Mouse (Mus musculus) olfactory bulb, adult 2 months (tissue): ENCODE data around the gene Pofut1. TPM values are rescaled to one million over a fixed set of nuclear protein-coding genes. Genes with fewer than 3 reads are reported as not detected.

Experiments
- H3K27ac ChIP-seq: fragments of 200-500 bp; 2 replicates; pipeline ENCODE4 v1.5.1; 2012; ENCODE audit warnings: low read depth, low read length; ENCODE audit not compliant: insufficient read depth
- H3K4me1 ChIP-seq: fragments of 200-500 bp; 2 replicates; pipeline ENCODE4 v1.6.1; 2012; ENCODE audit warnings: low read length; ENCODE audit not compliant: control insufficient read depth, insufficient read depth
- H3K4me3 ChIP-seq: fragments of 200-500 bp; 2 replicates; pipeline ENCODE4 v1.5.1; 2012; ENCODE audit warnings: mild to moderate bottlenecking, low read depth, low read length, moderate library complexity; ENCODE audit not compliant: insufficient read depth
- CTCF ChIP-seq: fragments of 200-500 bp; IDR thresholded peaks from 2 replicates; pipeline ENCODE4 v1.5.1; 2012; ENCODE audit warnings: low read depth, mild to moderate bottlenecking, low read length, moderate library complexity; ENCODE audit not compliant: insufficient read depth
- POLR2A ChIP-seq: fragments of 200-500 bp; IDR thresholded peaks from 2 replicates; pipeline ENCODE4 v1.6.1; 2012; ENCODE audit warnings: mild to moderate bottlenecking, low read depth, low read length, moderate library complexity; ENCODE audit not compliant: insufficient read depth
- WGBS: fragments of 180-500 bp; shearing (Covaris S2); methylation state at CpG from one replicate; pipeline ENCODE4 v1.1.7; 2018; 5-methylcytosine and 5-hydroxymethylcytosine counted together
- polyA plus RNA-seq: library from polyadenylated mRNA; stranded (reverse); fragments of >200 nt; gene quantifications from 2 replicates; pipeline ENCODE4 v1.2.4, GENCODE M21; 2012; ENCODE audit warnings: low replicate concordance; ENCODE audit not compliant: missing spikeins, insufficient read depth, insufficient read length

Gene Pofut1
- polyA plus RNA-seq: not detected in 2 replicates

DNA sequence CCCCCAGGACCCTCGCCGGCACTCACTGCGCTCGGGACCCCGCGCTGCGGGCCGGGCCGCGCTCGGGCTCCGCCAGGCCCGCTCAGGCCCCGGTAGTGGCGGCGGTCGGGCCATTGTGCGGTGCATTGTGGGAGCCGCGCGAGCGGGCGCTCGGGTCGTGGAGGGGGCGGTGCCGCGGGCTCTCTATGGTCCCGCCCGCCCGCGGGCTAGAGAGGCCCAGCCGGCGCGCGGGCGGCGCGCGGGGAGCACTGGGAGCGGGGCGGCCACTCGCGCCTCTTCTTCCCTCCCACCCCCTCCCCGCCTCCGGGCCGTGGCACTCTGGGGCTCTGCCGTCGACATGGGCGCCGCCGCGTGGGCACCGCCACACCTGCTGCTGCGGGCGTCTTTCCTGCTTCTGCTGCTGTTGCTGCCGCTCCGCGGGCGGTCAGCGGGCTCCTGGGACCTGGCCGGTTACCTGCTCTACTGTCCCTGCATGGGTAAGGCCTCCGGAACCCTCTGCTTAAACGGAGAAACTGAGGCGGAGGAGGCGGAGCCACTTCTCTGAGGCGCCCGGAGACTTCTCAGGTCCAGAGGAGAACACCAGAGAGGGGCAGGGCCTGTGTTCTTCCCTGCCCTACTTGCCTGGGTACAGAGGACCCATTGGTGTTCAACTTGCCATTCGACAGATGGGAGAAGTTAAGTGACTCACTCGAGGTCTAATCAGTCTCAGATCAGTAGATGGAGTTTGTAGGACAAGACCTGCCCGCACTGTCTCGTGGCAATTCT lies at the start of gene Pofut1, which contains the start of gene Plagl2:
TSS of gene Pofut1 (plus strand) at position 284 of the 765 bp plus-strand sequence.
TSS of gene Plagl2 (minus strand) at position 177 of the 765 bp plus-strand sequence.
- under 1% methylated on average over 68 of the region's 72 CpGs for WGBS
- H3K27ac ChIP-seq: peak within 1 kb of the TSS; percentile 65; the same call in 1 of the 2 replicates
- H3K4me1 ChIP-seq: peaks cover 8% of the 10 kb centered on the region
- H3K4me3 ChIP-seq: peak within 1 kb of the TSS; percentile 92
- peak; percentile 53; the same call in 1 of the 2 replicates for TF ChIP-seq POLR2A
- no peak for TF ChIP-seq CTCF

DNA sequence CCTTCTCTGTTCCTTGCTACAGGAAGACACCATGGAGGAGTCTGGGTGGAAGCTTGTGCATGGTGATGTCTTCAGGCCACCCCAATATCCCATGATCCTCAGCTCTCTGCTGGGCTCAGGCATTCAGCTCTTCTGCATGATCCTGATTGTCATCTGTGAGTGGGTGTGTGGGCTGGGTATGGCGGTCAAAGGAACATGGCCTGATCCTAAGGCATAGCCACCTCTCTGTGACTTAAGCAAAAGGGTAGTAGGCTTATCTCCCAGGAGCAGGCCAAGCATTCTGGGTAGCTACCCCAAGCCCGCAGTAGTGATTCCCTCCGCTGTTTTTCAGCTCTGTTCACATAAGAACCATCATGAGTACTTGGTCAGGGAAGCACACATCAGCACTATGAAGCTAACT lies 47.1 kb upstream of the Pofut1 start:
- no peak overlapping the region for H3K4me3 ChIP-seq
- H3K4me1 ChIP-seq: no peaks in the 10 kb centered on the region
- TF ChIP-seq CTCF (no peak), POLR2A (no peak)
- 99% methylated on average over 3 of the region's 3 CpGs for WGBS
- H3K27ac ChIP-seq: no peak overlapping the region

DNA sequence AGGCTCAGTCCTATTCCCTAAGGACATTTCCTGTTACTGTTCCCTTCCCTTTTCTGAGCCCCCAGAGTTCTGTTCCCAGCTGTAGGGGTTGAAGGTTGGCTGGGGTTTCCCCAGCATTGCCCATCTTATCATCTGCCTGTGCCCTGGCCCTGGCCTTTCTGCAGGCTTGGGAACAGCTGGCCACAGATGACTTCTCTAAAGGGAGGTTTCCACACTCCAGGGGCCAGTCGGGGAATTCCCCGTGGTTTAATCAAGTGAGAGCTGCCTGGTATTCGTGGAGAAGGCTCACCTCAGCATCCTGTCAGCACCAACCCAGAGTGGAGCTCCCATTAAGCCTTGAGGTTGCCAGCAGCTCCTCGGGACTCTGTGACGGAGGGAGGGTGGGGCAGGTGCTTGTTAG lies 42.8 kb upstream of the Pofut1 start:
- no peak for TF ChIP-seq POLR2A
- no peak for TF ChIP-seq CTCF
- 85% methylated on average over 5 of the region's 5 CpGs for WGBS
- H3K27ac ChIP-seq: no peak overlapping the region

DNA sequence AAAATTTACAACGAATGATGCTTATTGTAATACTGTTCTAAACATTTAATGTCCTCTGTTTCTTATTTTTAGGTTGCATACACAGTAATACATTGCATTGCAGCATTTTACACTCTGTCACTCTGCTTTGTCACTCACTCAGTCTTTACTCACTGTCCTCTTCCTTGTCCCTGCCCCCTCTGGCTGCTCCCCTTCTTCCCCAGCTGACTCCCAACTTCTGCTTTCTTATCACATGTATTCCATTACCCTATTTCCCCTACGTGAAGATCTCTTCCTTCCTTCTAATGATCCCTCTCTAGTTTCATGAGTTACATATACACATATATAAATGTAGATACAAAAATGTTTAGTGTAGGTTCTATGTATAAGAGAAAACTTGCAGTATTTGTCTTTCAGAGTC lies 42.2 kb upstream of the Pofut1 start:
- 91% methylated on average over 2 of the region's 2 CpGs for WGBS
- no peak for TF ChIP-seq POLR2A
- no peak for TF ChIP-seq CTCF
- no peaks in the 10 kb centered on the region for H3K4me1 ChIP-seq
- no peak overlapping the region for H3K4me3 ChIP-seq
- H3K27ac ChIP-seq: no peak overlapping the region

More for the DNA sequence above, 42.8 kb upstream of the Pofut1 start:
- no peaks in the 10 kb centered on the region for H3K4me1 ChIP-seq
- no peak overlapping the region for H3K4me3 ChIP-seq

DNA sequence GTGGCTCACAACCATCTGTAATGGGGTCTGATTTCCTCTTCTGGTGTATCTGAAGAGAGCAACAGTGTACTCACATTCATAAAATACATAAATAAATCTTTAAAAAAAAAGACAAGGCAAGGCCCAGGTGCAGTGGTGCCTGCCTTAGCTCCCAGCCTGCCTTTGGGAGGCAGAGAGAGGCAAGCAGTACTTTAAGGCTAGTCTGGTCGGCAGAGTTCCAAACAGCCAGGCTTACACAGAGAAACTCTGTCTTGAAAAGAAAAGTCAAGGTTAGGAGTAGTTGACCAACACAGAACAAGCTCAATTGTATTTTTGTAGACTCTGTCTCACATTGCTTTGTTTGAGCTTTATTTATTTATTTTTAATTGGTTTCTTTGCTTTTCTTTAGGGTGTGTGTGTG lies 38.6 kb upstream of the Pofut1 start:
- Histone ChIP-seq H3K4me3 (no peak overlapping the region), H3K4me1 (no peaks in the 10 kb centered on the region), H3K27ac (no peak overlapping the region)
- TF ChIP-seq POLR2A (no peak), CTCF (no peak)
- WGBS: 64% methylated on average over 1 of the region's 1 CpGs

DNA sequence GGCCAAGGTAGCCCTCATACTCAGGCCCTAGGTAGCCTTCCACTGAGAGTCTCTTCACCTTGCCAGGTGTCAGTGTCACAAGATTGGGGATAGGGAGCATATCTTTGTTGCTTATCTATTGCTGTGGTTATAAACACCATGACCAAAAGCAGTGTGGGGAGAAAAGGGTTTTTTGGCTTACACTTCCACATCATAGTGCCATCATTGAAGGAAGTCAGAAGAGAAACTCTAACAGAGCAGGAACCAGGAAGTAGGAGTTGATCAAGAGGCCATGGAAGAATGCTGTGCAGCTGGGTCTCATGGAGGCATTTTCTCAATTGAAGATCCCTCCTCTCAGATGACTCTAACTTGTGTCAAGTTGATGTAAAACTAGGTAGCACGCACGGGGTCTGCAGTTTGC lies 33.2 kb upstream of the Pofut1 start:
- H3K4me3 ChIP-seq: no peak overlapping the region
- TF ChIP-seq CTCF: no peak
- no peak for TF ChIP-seq POLR2A
- no peak overlapping the region for H3K27ac ChIP-seq
- 98% methylated on average over 2 of the region's 2 CpGs for WGBS
- H3K4me1 ChIP-seq: no peaks in the 10 kb centered on the region

DNA sequence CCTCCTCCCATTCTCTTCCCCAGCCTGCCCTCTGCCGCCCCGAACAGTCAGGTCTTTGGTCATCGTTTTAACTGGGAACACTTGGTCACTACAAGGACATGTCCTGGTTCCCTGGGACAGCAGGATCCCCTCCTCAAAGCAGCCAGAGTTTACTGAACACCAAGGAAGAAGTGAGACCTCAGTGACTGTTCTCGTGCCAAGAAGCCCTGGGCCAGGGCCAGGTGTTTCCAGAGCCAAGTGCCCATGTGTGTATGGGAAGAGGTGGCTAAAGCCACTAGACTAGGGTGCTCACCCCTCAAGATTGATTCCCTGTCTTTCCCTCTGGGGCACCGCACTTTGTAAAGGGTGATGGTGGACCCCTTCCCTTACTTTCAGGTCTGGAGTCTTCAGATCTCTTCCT lies 32.0 kb upstream of the Pofut1 start:
- TF ChIP-seq CTCF: no peak
- TF ChIP-seq POLR2A: no peak
- Histone ChIP-seq H3K4me3 (no peak overlapping the region), H3K4me1 (no peaks in the 10 kb centered on the region), H3K27ac (no peak overlapping the region)
- 84% methylated on average over 5 of the region's 5 CpGs for WGBS

DNA sequence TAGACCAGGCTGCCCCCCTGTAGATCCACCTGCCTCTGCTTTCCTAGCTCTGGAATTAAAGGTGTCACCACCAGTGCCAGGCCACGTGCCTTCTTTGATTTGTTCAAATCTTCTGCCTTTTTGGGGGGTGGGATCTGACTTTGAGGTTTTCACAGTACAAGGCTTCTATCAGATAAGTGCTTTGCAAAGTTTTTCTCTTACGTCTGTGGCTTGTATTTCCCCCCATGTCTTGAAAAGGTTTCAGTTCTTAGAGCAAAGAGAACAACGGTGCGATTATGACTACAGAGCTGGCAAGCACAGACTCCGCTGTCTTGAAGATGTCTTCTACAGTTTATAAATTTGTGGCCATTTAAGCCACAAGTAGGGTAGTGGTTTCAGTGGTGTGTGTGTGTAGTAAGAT lies 29.9 kb upstream of the Pofut1 start:
- Histone ChIP-seq H3K4me1 (no peaks in the 10 kb centered on the region), H3K4me3 (no peak overlapping the region), H3K27ac (no peak overlapping the region)
- 93% methylated on average over 5 of the region's 5 CpGs for WGBS
- TF ChIP-seq POLR2A: no peak

DNA sequence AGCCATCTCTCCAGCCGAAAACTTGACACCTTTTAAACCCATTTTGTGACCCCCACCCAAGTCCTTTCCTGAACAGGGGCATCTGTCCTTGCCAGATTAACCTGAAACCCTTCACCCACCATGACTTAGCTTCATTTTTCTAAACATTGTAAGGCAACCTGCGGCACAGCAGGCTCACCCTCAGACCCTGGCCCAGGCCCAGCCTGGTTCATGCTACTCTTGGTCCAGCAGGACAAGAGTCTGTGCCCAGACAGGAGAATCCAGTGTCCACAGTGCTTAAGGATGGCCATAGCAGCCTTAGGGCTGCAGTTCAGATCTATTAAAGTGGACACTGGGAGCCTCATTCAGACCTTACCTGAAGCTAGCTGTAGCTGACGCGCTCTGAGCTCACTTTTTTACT lies 28.0 kb upstream of the Pofut1 start:
- Histone ChIP-seq H3K4me3 (no peak overlapping the region), H3K4me1 (no peaks in the 10 kb centered on the region), H3K27ac (no peak overlapping the region)
- WGBS: 90% methylated on average over 4 of the region's 4 CpGs
- TF ChIP-seq CTCF: no peak
- TF ChIP-seq POLR2A: no peak

DNA sequence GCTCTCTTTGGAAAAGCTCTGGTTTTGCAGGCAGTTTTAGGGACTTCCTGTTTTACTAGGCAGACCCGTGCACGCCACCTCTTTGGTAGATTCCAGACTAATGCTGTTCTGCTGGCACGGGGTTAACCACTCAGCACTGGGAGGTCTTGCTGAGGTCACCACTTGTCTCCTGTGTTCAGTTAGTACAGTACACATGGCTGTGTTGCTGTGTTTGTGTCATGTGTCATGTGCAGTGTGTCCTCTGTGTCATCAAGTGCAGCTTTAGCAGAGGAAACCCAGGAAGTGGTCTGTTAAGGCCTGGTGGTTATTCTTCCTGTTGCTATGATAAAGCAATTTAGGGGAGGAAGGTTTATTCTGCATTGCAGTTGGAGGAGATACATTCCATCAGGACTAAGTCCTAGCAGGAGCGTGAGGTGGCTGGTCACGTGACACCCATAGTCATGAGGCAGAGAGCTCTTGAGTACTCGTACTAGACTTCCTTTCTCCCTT lies 26.5 kb upstream of the Pofut1 start:
- H3K27ac ChIP-seq: no peak overlapping the region
- WGBS: 84% methylated on average over 6 of the region's 6 CpGs
- TF ChIP-seq CTCF (no peak), POLR2A (no peak)

More for the DNA sequence above, 26.5 kb upstream of the Pofut1 start:
- H3K4me3 ChIP-seq: no peak overlapping the region
- no peaks in the 10 kb centered on the region for H3K4me1 ChIP-seq
